Mouse (Mus musculus) MEL (cell line): ENCODE measurements around the gene Slc34a2.

Experiments
- GATA1 ChIP-seq: IDR thresholded peaks from 2 replicates; pipeline ENCODE4 v1.6.1; 2011; ENCODE audit warnings: low read depth, low read length, improper control_type of control experiment
- TAL1 ChIP-seq: IDR thresholded peaks from 2 replicates; pipeline ENCODE4 v1.6.1; 2012; ENCODE audit warnings: mild to moderate bottlenecking, inconsistent platforms, low read length, moderate library complexity, mixed read lengths
- UBTF ChIP-seq: IDR thresholded peaks from 2 replicates; pipeline ENCODE4 v1.6.1; 2012; ENCODE audit warnings: low read depth, mild to moderate bottlenecking, inconsistent platforms, low read length, improper control_type of control experiment, moderate library complexity, borderline replicate concordance; ENCODE audit not compliant: insufficient read depth
- ZMIZ1 ChIP-seq: IDR thresholded peaks from 2 replicates; pipeline ENCODE4 v1.6.1; 2012; ENCODE audit warnings: low read depth, mild to moderate bottlenecking, inconsistent platforms, low read length, improper control_type of control experiment, moderate library complexity

GRCm38 (mm10) chr5:53078453-53078852 is 40.6 kb downstream of the Slc34a2 start:
- TF ChIP-seq UBTF (no peak), TAL1 (no peak), GATA1 (no peak), ZMIZ1 (no peak)
